Mouse (Mus musculus) ES-E14 (cell line): Measurements from ENCODE around the gene Med13l. TPM values are rescaled to one million over a fixed set of nuclear protein-coding genes. Genes with fewer than 3 reads are reported as not detected.

Experiments
- DNase-seq: peaks from one replicate; pipeline ENCODE4 v3.0.0-alpha.2; 2013; ENCODE audit warnings: low read depth, low spot score
- H3K27ac ChIP-seq: 2 replicates; pipeline ENCODE4 v1.5.1; 2012; ENCODE audit warnings: low read depth, mild to moderate bottlenecking, low read length, moderate library complexity, mixed read lengths; ENCODE audit not compliant: poor library complexity, insufficient read depth, severe bottlenecking
- H3K36me3 ChIP-seq: 2 replicates; pipeline ENCODE4 v1.6.1; 2012; ENCODE audit warnings: mild to moderate bottlenecking, low read length, moderate library complexity, mixed read lengths; ENCODE audit not compliant: control insufficient read depth, poor library complexity, insufficient read depth, severe bottlenecking
- H3K4me1 ChIP-seq, 2 experiments: fragments of 150-350 bp in 1 of 2; sonication (generic) in 1 of 2; 2 replicates each; pipeline ENCODE4 v1.6.1; 2012; ENCODE audit warnings: low read length in 2 of 2, mild to moderate bottlenecking in 1 of 2, mixed read lengths in 1 of 2; ENCODE audit not compliant: control insufficient read depth in 2 of 2, insufficient read depth in 2 of 2, poor library complexity in 1 of 2
- H3K4me3 ChIP-seq, 2 experiments: fragments of 150-350 bp in 1 of 2; sonication (generic) in 1 of 2; 2 replicates each; pipeline ENCODE4 v1.5.1; 2012; ENCODE audit warnings: low read length in 2 of 2, low read depth in 1 of 2, mild to moderate bottlenecking in 1 of 2, mixed read lengths in 1 of 2; ENCODE audit not compliant: insufficient read depth in 1 of 2, poor library complexity in 1 of 2, severe bottlenecking in 1 of 2
- H3K9ac ChIP-seq: 2 replicates; pipeline ENCODE4 v1.6.1; 2012; ENCODE audit warnings: low read depth, mild to moderate bottlenecking, low read length, mixed read lengths; ENCODE audit not compliant: poor library complexity, insufficient read depth, severe bottlenecking
- H3K9me3 ChIP-seq: fragments of 150-350 bp; sonication (generic); 2 replicates; pipeline ENCODE4 v1.6.1; 2012; ENCODE audit warnings: low read depth, mild to moderate bottlenecking, low read length; ENCODE audit not compliant: control insufficient read depth, insufficient read depth
- CHD2 ChIP-seq: IDR thresholded peaks from 2 replicates; pipeline ENCODE4 v1.6.1; 2014; ENCODE audit warnings: mild to moderate bottlenecking, low read depth, low read length, inconsistent platforms
- HCFC1 ChIP-seq: IDR thresholded peaks from 2 replicates; pipeline ENCODE4 v1.6.1; 2012; ENCODE audit warnings: low read length, inconsistent platforms, borderline replicate concordance; ENCODE audit not compliant: insufficient read depth
- MAFK ChIP-seq: IDR thresholded peaks from 2 replicates; pipeline ENCODE4 v1.6.1; 2014; ENCODE audit warnings: mild to moderate bottlenecking, low read depth, low read length, inconsistent platforms; ENCODE audit not compliant: insufficient read depth
- ZC3H11A ChIP-seq: IDR thresholded peaks from 2 replicates; pipeline ENCODE4 v1.6.1; 2012; ENCODE audit warnings: low read depth, mild to moderate bottlenecking, inconsistent platforms, low read length, borderline replicate concordance
- ZNF384 ChIP-seq: IDR thresholded peaks from 2 replicates; pipeline ENCODE4 v1.6.1; 2012; ENCODE audit warnings: low read depth, low read length, inconsistent platforms
- in situ Hi-C, 2 experiments: fragments of 600-800 bp; cut with MboI; formaldehyde crosslinking; loops; one replicate each; pipeline ENCODE4 v1.15.1; 2025; ENCODE audit warnings: low sequenced_read_pairs in 2 of 2, inconsistent platforms in 1 of 2; ENCODE audit not compliant: unreplicated experiment in 2 of 2
- total RNA-seq: library from RNA; depleted of rRNA; stranded (reverse); fragments of 300-350 nt; gene quantifications from 2 replicates; pipeline ENCODE4 v1.2.3, GENCODE M21; 2012

The Med13l gene
- total RNA-seq, 1 experiment, result 52.4 TPM

GRCm38 (mm10) chr5:118655025-118655424, 94.5 kb downstream of the Med13l start:
- H3K27ac ChIP-seq, result no peak overlapping the region
- TF ChIP-seq CHD2 (no peak), HCFC1 (no peak), ZC3H11A (no peak), ZNF384 (no peak), MAFK (no peak)
- H3K36me3 ChIP-seq, result peaks cover 5% of the 10 kb centered on the region; the same call in 1 of the 2 replicates
- DNase-seq, result no peak
- peaks cover 10 to 20% of the 10 kb centered on the region in 2 experiments; a peak in 2 of 4 replicates for H3K4me1 ChIP-seq
- H3K9ac ChIP-seq, result no peak overlapping the region
- no peaks in the 10 kb centered on the region for H3K9me3 ChIP-seq
- in situ Hi-C loops, result no loop called here
- H3K4me3 ChIP-seq, result no peak overlapping the region

- no peak for TF ChIP-seq MAFK
- no peak for TF ChIP-seq HCFC1
- TF ChIP-seq ZNF384, result no peak
- no peak overlapping the region for H3K4me3 ChIP-seq
- peaks cover 5% of the 10 kb centered on the region; the same call in 1 of the 2 replicates for H3K36me3 ChIP-seq
- no peak overlapping the region for H3K27ac ChIP-seq
- no peaks in the 10 kb centered on the region for H3K9me3 ChIP-seq
- no peak for DNase-seq
- H3K9ac ChIP-seq, result no peak overlapping the region
- H3K4me1 ChIP-seq, result peaks cover 10 to 20% of the 10 kb centered on the region in 2 experiments; a peak in 2 of 4 replicates
- in situ Hi-C loops, result no loop called here
Observed at GRCm38 (mm10) chr5:118655428-118655827, 94.9 kb downstream of the Med13l start.

- peaks cover 8 to 16% of the 10 kb centered on the region in 2 experiments; a peak in 2 of 4 replicates for H3K4me1 ChIP-seq
- H3K9me3 ChIP-seq, result no peaks in the 10 kb centered on the region
- H3K9ac ChIP-seq, result no peak overlapping the region
- H3K27ac ChIP-seq, result no peak overlapping the region
- TF ChIP-seq ZNF384 (no peak), MAFK (no peak), CHD2 (no peak), HCFC1 (no peak)
- no peak overlapping the region for H3K4me3 ChIP-seq
- DNase-seq, result no peak
- peaks cover 5% of the 10 kb centered on the region; the same call in 1 of the 2 replicates for H3K36me3 ChIP-seq
- in situ Hi-C loops, result no loop called here
Observed at GRCm38 (mm10) chr5:118655966-118656365, 95.5 kb downstream of the Med13l start.

- no peak overlapping the region for H3K27ac ChIP-seq
- H3K36me3 ChIP-seq, result peaks cover 5% of the 10 kb centered on the region; the same call in 1 of the 2 replicates
- DNase-seq, result no peak
- H3K9me3 ChIP-seq, result no peaks in the 10 kb centered on the region
- H3K9ac ChIP-seq, result no peak overlapping the region
- peaks cover 0 to 9% of the 10 kb centered on the region in 2 experiments; a peak in 1 of 4 replicates for H3K4me1 ChIP-seq
- in situ Hi-C loops, result no loop called here
- TF ChIP-seq ZNF384, result no peak
- TF ChIP-seq ZC3H11A, result no peak
- TF ChIP-seq MAFK, result no peak
- no peak for TF ChIP-seq CHD2
- no peak for TF ChIP-seq HCFC1
- H3K4me3 ChIP-seq, result no peak overlapping the region
Observed at GRCm38 (mm10) chr5:118658256-118658837, 97.9 kb downstream of the Med13l start.

GRCm38 (mm10) chr5:118659713-118660112, 99.2 kb downstream of the Med13l start:
- Histone ChIP-seq H3K4me1 (peaks cover 0 to 9% of the 10 kb centered on the region in 2 experiments; a peak in 1 of 4 replicates), H3K27ac (no peak overlapping the region), H3K36me3 (peaks cover 7% of the 10 kb centered on the region; the same call in 1 of the 2 replicates), H3K9me3 (no peaks in the 10 kb centered on the region), H3K9ac (no peak overlapping the region), H3K4me3 (no peak overlapping the region)
- in situ Hi-C loops, result no loop called here
- no peak for TF ChIP-seq ZNF384
- no peak for TF ChIP-seq CHD2
- TF ChIP-seq ZC3H11A, result no peak
- TF ChIP-seq HCFC1, result no peak
- no peak for TF ChIP-seq MAFK
- no peak for DNase-seq
